Mouse (Mus musculus) urinary bladder, postnatal 4 days (tissue): ENCODE data around the gene Man1b1.
A peak's percentile ranks its signal among the peaks of the same experiment; 100 is the strongest.

Source experiments
- DNase-seq, 2 experiments: peaks; one replicate each; pipeline ENCODE4 v3.0.0; 2021 to 2022; ENCODE audit warnings: low spot score in 2 of 2

Gene Man1b1

GRCm38 (mm10) chr2:25364313-25364712, 32.2 kb downstream of the Man1b1 start:
- no peak for DNase-seq

GRCm38 (mm10) chr2:25364761-25365090, 32.6 kb downstream of the Man1b1 start:
- DNase-seq, result no peak

- peak; percentile 82 to 87 for DNase-seq
These were observed 33.1 kb downstream of the Man1b1 start, which contains the start of gene Uap1l1 for GRCm38 (mm10) chr2:25365091-25365761. Gene Uap1l1, minus strand, starts transcription at chr2:25365682.

- DNase-seq, result no peak
These were observed 37.9 kb downstream of the Man1b1 start for GRCm38 (mm10) chr2:25369996-25370395.

- peak; percentile 76 to 78 for DNase-seq
These were observed 39.9 kb downstream of the Man1b1 start, which contains the start of gene Sapcd2 for GRCm38 (mm10) chr2:25371764-25372643. Gene Sapcd2, plus strand, starts transcription at chr2:25372321.

- DNase-seq, result no peak
These were observed 40.7 kb downstream of the Man1b1 start for GRCm38 (mm10) chr2:25372644-25373391.

- no peak for DNase-seq
These were observed 41.3 kb downstream of the Man1b1 start for GRCm38 (mm10) chr2:25373431-25373830.

- DNase-seq, result no peak
These were observed 44.5 kb downstream of the Man1b1 start for GRCm38 (mm10) chr2:25376589-25376988.

GRCm38 (mm10) chr2:25384492-25384891, 52.4 kb downstream of the Man1b1 start:
- DNase-seq, result no peak

- no peak for DNase-seq
These were observed 59.1 kb downstream of the Man1b1 start for GRCm38 (mm10) chr2:25391266-25391665.

GRCm38 (mm10) chr2:25394281-25395221, 62.4 kb downstream of the Man1b1 start:
- DNase-seq, result peak in 1 of 2 experiments; percentile 70

- DNase-seq, result peak in 1 of 2 experiments; percentile 38
These were observed 63.8 kb downstream of the Man1b1 start, which contains the start of gene Entpd2 for GRCm38 (mm10) chr2:25395721-25396596. Gene Entpd2, plus strand, starts transcription at chr2:25395874.

- no peak for DNase-seq
These were observed 64.5 kb downstream of the Man1b1 start for GRCm38 (mm10) chr2:25396597-25396983.

- DNase-seq, result no peak
These were observed 64.9 kb downstream of the Man1b1 start for GRCm38 (mm10) chr2:25397010-25397409.

GRCm38 (mm10) chr2:25398065-25398464, 65.9 kb downstream of the Man1b1 start:
- no peak for DNase-seq

GRCm38 (mm10) chr2:25399051-25399450, 66.9 kb downstream of the Man1b1 start, which contains the start of gene Npdc1:
Gene Npdc1, plus strand, starts transcription at chr2:25399351.
- no peak for DNase-seq

- no peak for DNase-seq
These were observed 68.2 kb downstream of the Man1b1 start for GRCm38 (mm10) chr2:25400291-25400690.

- DNase-seq, result peak in 1 of 2 experiments; percentile 60
These were observed 68.6 kb downstream of the Man1b1 start for GRCm38 (mm10) chr2:25400764-25401163.
